Mouse (Mus musculus) kidney, adult 2 months (tissue): ENCODE measurements around the gene Krt1.

Experiments used
- CTCF ChIP-seq: fragments of 200-500 bp; conservative IDR thresholded peaks from 2 replicates; pipeline ENCODE4 v1.5.1; 2011; ENCODE audit warnings: low read depth, mild to moderate bottlenecking, control low read depth, low read length, moderate library complexity, mixed read lengths; ENCODE audit not compliant: insufficient read depth, insufficient read length
- POLR2A ChIP-seq: fragments of 200-500 bp; IDR thresholded peaks from one replicate; pipeline ENCODE4 v1.6.1; 2011; ENCODE audit warnings: low read depth, low read length, control low read depth

GRCm38 (mm10) chr15:101858673-101859425 is 8.3 kb upstream of the Krt1 start:
- TF ChIP-seq CTCF: no peak
- TF ChIP-seq POLR2A: no peak
